Mouse (Mus musculus): ENCODE data around the gene Fgf9.

Fgf9 gene

DNA sequence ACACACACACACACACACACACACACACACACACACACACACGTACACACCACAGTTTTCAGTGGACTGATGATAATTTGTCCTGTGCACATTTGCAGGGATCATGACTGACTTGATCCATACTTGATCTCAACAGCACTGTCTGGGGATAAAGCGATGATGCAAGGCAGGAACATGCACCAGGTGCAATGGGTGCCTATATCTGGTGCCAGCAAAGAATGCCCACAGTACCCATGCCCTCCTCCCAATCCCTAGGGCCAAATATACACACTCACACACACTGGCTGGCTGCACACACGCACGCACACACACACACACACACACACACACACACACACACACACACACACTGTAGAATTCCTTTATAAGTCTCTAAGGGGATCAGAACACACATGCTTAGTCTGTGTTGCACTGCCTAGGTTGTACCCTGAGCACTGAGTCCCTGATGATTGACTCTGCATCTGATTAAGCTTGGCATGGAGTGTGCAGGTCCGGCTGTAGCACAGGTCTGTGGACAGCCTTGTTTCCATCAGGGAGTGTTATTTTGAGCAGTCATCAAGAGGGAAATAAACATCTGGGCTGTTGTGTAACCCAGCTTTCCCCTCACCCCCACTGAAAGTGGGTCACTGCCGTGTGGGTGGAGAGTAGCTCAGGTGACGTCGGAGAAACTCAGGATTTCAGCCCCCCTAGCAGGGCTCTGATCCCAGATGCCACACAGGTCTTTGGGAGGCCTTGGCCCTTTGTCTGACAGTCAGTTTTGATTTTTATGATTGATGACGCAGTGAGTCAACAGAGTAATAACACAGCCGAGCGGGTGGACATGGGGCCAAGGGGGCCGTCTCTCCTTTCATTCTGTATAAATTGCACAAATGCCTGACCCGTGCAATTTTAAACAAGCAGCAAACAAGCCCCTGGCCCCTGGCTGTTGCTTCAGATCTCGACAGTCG is 83.4 kb downstream of the Fgf9 start:
- in situ Hi-C loops (cut with MboI; ENCODE audit: low pct_unique_long_range_greater_than_20kb in 1 of 2, low sequenced_read_pairs in 2 of 2, unreplicated experiment in 1 of 2): no loop called here

DNA sequence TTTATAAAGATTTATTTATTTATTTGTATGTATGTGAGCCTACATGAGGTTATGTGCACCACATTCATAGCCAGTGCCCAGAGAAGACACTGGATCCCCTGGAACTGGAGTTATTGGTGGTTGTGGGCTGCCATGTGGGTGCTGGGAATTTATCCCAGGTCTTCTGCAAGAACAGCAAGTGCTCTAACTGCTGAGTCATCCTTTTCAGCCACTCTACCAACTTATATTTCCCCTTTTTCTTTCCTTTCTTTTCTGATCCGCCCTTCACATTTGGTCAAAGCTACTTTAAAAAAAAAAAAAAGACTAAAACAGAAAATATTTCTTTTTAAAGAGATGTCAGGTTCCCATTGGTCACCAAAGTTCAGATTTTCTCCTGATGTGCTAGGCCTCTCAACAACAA is 90.3 kb downstream of the Fgf9 start:
- in situ Hi-C loops (cut with MboI; ENCODE audit: low pct_unique_long_range_greater_than_20kb in 1 of 2, low sequenced_read_pairs in 2 of 2, unreplicated experiment in 1 of 2): no loop called here

All from mouse embryonic stem cell (cell line).